Mouse (Mus musculus): ENCODE measurements around the gene Zbtb17. TPM values are rescaled to one million over a fixed set of nuclear protein-coding genes. Genes with fewer than 3 reads are reported as not detected.

Gene Zbtb17
- 23.4 and 26.3 TPM in 2 replicates for polyA plus RNA-seq (2012; rRNA removed)

GRCm38 (mm10) chr4:141444451-141445327 is at the start of gene Zbtb17:
TSS of gene Zbtb17 (plus strand) at chr4:141444654.
- peak; percentile 83 for DNase-seq (ENCODE audit: low spot score)

GRCm38 (mm10) chr4:141394751-141395150 is 49.7 kb upstream of the Zbtb17 start:
- DNase-seq (ENCODE audit: low spot score): no peak

GRCm38 (mm10) chr4:141397861-141398260 is 46.6 kb upstream of the Zbtb17 start:
- no peak for DNase-seq (ENCODE audit: low spot score)

- no peak for DNase-seq (ENCODE audit: low spot score)
Measured at GRCm38 (mm10) chr4:141398545-141398944, 45.9 kb upstream of the Zbtb17 start, which contains the start of gene Clcnka. TSS of gene Clcnka (minus strand) at chr4:141398724.

- DNase-seq (ENCODE audit: low spot score): no peak
Measured at GRCm38 (mm10) chr4:141400171-141400570, 44.3 kb upstream of the Zbtb17 start.

- peak; percentile 80 for DNase-seq (ENCODE audit: low spot score)
Measured at GRCm38 (mm10) chr4:141404518-141405313, 39.7 kb upstream of the Zbtb17 start.

GRCm38 (mm10) chr4:141405314-141405622 is 39.2 kb upstream of the Zbtb17 start:
- DNase-seq (ENCODE audit: low spot score): no peak

GRCm38 (mm10) chr4:141406516-141407299 is 37.7 kb upstream of the Zbtb17 start:
- DNase-seq (ENCODE audit: low spot score): no peak

GRCm38 (mm10) chr4:141408577-141408976 is 35.9 kb upstream of the Zbtb17 start:
- no peak for DNase-seq (ENCODE audit: low spot score)

GRCm38 (mm10) chr4:141411430-141411992 is 32.9 kb upstream of the Zbtb17 start:
- no peak for DNase-seq (ENCODE audit: low spot score)

GRCm38 (mm10) chr4:141415924-141416323 is 28.5 kb upstream of the Zbtb17 start, which contains the start of gene Clcnkb:
TSS of gene Clcnkb (minus strand) at chr4:141416014.
- DNase-seq (ENCODE audit: low spot score): no peak

- no peak for DNase-seq (ENCODE audit: low spot score)
Measured at GRCm38 (mm10) chr4:141419398-141420191, 24.9 kb upstream of the Zbtb17 start.

- no peak for DNase-seq (ENCODE audit: low spot score)
Measured at GRCm38 (mm10) chr4:141420192-141420829, 24.1 kb upstream of the Zbtb17 start, which contains the start of gene Hspb7. TSS of gene Hspb7 (plus strand) at chr4:141420779.

- no peak for DNase-seq (ENCODE audit: low spot score)
Measured at GRCm38 (mm10) chr4:141420886-141421285, 23.6 kb upstream of the Zbtb17 start.

GRCm38 (mm10) chr4:141421423-141421822 is 23.0 kb upstream of the Zbtb17 start:
- no peak for DNase-seq (ENCODE audit: low spot score)

- no peak for DNase-seq (ENCODE audit: low spot score)
Measured at GRCm38 (mm10) chr4:141422841-141423240, 21.6 kb upstream of the Zbtb17 start.

GRCm38 (mm10) chr4:141423288-141423687 is 21.2 kb upstream of the Zbtb17 start:
- no peak for DNase-seq (ENCODE audit: low spot score)

- no peak for DNase-seq (ENCODE audit: low spot score)
Measured at GRCm38 (mm10) chr4:141423691-141424431, 20.6 kb upstream of the Zbtb17 start.

Data from urinary bladder, adult 2 months (tissue).